Mouse (Mus musculus) midbrain, embryonic 12.5 days (tissue): ENCODE data around the gene Cel. TPM values are rescaled to one million over a fixed set of nuclear protein-coding genes. Genes with fewer than 3 reads are reported as not detected.

Experiments used
- ATAC-seq: fragments of 200-750 bp; cut with Nextera tagmentation; 2 replicates; pipeline ENCODE4 v1.8.0; 2017; ENCODE audit warnings: low read depth, moderate TSS enrichment, moderate library complexity; ENCODE audit not compliant: low FRiP score
- H3K27ac ChIP-seq: fragments of 300-500 bp; sonication (generic); replicated peaks from 2 replicates; pipeline ENCODE4 v1.5.1; 2016; ENCODE audit warnings: mild to moderate bottlenecking
- H3K27me3 ChIP-seq: fragments of 300-500 bp; sonication (generic); 2 replicates; pipeline ENCODE4 v1.6.1; 2016; ENCODE audit warnings: mild to moderate bottlenecking
- H3K36me3 ChIP-seq: fragments of 300-500 bp; sonication (generic); 2 replicates; pipeline ENCODE4 v1.6.1; 2016
- H3K4me1 ChIP-seq: fragments of 300-500 bp; sonication (generic); 2 replicates; pipeline ENCODE4 v1.6.1; 2016
- H3K4me2 ChIP-seq: fragments of 300-500 bp; sonication (generic); replicated peaks from 2 replicates; pipeline ENCODE4 v1.6.1; 2016; ENCODE audit warnings: mild to moderate bottlenecking, moderate library complexity
- H3K4me3 ChIP-seq: fragments of 300-500 bp; sonication (generic); 2 replicates; pipeline ENCODE4 v1.5.1; 2016; ENCODE audit warnings: mild to moderate bottlenecking
- H3K9ac ChIP-seq: fragments of 300-500 bp; sonication (generic); replicated peaks from 2 replicates; pipeline ENCODE4 v1.6.1; 2016; ENCODE audit warnings: mild to moderate bottlenecking, moderate library complexity
- H3K9me3 ChIP-seq: fragments of 300-500 bp; sonication (generic); 2 replicates; pipeline ENCODE4 v1.6.1; 2016; ENCODE audit warnings: mild to moderate bottlenecking
- whole genome bisulfite sequencing: fragments of 180-500 bp; shearing (Covaris S2); methylation state at CpG from one replicate; pipeline ENCODE4 v1.1.7; 2016; 5-methylcytosine and 5-hydroxymethylcytosine counted together
- polyA plus RNA-seq: library from polyadenylated mRNA; unstranded; fragments of >200 nt; fragmentation: Nextera tagmentation; extraction: Ambion mirVana; gene quantifications from 2 replicates; pipeline ENCODE4 v1.2.1, GENCODE M21; 2016

The Cel gene
- polyA plus RNA-seq, 1 experiment from 2014 or later, result not detected

DNA sequence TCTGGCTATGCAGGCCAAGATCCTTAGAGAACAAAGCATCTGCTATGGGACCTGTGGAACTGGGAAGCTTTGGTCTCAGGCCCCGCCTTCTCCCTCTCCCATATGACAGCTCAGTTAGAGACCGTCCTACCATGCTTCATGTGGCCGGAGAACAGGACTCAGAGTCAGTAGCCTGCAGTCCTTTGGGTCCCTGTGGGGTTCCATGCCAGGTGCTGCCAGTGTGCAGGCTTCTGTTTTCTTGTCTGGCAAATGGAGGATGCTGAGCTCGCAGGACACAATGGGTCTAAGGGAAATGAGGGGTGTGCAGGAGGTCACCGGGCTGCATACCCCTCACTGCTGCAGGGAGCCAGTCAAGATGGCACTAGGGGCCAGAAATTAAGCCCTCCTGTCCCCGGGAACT lies 16.6 kb downstream of the Cel start:
- Histone ChIP-seq H3K4me1 (no peaks in the 10 kb centered on the region), H3K9me3 (no peaks in the 10 kb centered on the region), H3K27ac (no peak overlapping the region; the same call in 1 of the 2 replicates), H3K4me2 (no peak overlapping the region), H3K36me3 (peaks cover 96% of the 10 kb centered on the region), H3K27me3 (no peaks in the 10 kb centered on the region), H3K4me3 (no peak overlapping the region), H3K9ac (no peak overlapping the region)
- 81% methylated on average over 6 of the region's 6 CpGs for WGBS
- ATAC-seq, result no peak

DNA sequence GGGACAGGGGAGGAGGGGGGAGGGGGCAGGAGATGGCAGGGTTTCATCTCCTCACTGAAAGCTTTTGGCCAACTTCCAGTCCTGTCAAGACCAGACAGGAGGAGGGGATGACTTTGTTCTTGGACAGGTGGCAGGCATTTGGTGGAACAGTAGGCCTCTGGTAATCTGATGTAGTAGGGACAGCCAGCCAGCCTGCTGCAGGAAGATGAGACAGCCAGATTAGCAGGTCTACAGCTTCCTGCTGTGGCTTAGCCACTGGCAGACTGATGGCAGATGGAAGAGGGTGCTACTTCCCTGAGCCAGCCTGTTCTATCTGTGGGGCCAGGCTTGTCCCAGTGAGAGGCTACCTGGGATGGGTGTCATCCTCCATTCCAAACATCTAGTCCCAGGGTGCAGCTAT lies 17.2 kb downstream of the Cel start:
- no peaks in the 10 kb centered on the region for H3K27me3 ChIP-seq
- no peak for ATAC-seq
- no peak overlapping the region for H3K27ac ChIP-seq
- H3K4me1 ChIP-seq, result no peaks in the 10 kb centered on the region
- H3K9ac ChIP-seq, result no peak overlapping the region
- H3K9me3 ChIP-seq, result no peaks in the 10 kb centered on the region
- H3K4me3 ChIP-seq, result no peak overlapping the region
- H3K4me2 ChIP-seq, result no peak overlapping the region
- peaks cover 90% of the 10 kb centered on the region for H3K36me3 ChIP-seq

DNA sequence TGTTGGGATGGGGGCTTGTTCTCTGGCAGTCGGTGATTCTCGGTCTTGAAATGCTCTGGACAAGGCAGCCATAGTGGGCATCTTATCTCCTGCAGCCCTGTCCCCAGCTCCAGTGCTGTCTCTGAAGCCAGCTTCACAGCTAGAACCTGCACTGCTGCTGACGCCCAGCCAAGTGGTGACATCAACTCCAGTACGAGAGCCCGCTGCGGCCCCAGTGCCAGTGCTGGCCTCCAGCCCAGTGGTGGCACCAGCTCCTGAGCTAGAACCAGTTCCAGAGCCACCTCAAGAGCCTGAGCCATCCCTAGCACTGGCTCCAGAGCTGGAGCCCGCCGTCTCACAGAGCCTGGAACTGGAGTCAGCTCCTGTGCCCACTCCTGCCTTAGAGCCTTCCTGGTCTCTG lies 19.3 kb downstream of the Cel start:
- no peak for ATAC-seq
- Histone ChIP-seq H3K4me1 (peaks cover 17% of the 10 kb centered on the region), H3K27me3 (no peaks in the 10 kb centered on the region), H3K9me3 (no peaks in the 10 kb centered on the region), H3K4me2 (no peak overlapping the region), H3K27ac (0 out of 2 replicates have a peak overlapping the region, but pooled peaks have one; percentile 6), H3K36me3 (peaks cover 73% of the 10 kb centered on the region), H3K4me3 (no peak overlapping the region), H3K9ac (no peak overlapping the region)
- WGBS, result 92% methylated on average over 8 of the region's 8 CpGs

DNA sequence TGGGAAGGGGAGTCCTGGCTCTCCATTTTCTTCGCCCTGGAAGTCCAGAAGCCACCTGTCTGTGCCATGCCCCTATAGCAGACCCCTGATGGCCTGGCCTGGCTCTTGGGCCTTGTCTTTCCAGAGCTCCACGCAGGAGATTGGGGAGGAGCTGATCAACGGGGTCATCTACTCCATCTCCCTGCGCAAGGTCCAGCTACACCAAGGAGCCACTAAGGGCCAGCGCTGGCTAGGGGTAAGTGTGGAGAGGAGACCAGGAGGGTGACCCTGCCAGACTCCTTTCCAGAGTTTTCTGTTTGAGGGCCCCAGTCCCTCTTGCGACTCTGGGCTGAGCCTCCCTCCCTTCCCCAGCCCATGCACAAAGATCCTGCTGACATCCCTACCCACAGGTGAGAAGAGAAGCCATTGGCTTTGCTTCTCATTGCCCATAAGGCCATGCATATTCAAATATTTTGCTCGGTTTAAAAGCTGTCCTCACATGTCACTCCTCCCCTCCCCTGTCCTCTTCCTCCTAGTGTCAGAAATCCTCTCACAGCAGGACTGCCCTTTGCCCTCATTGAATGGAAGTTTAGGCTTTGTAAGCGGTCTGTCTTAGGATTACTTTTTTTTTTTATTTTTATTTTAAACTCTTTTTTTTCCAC lies 22.5 kb downstream of the Cel start:
- Histone ChIP-seq H3K4me3 (no peak overlapping the region), H3K4me1 (peaks cover 49% of the 10 kb centered on the region), H3K9ac (no peak overlapping the region), H3K4me2 (no peak overlapping the region), H3K27ac (no peak overlapping the region), H3K36me3 (peaks cover 44% of the 10 kb centered on the region), H3K27me3 (no peaks in the 10 kb centered on the region), H3K9me3 (no peaks in the 10 kb centered on the region)
- ATAC-seq, result no peak
- WGBS, result 78% methylated on average over 8 of the region's 8 CpGs

DNA sequence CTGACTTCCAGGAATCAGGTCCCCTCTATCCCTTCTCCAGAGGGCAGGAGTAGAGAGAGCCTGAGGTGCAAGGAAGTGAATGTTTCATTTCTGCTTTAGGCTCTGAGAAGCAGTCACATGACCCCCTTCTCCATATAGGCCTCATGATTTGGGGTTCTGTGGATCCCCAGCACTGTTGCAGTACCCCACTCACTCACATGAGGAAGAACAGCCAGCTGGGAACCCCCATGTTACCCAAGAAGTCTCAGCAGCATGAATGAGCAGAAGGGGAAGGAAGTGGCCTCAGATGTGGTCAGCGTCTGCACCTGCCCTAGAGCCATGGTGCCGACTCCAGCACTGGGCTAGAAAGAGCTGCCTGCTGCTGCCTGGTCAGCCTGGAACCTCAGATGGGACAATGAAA lies 23.3 kb downstream of the Cel start:
- no peak for ATAC-seq
- H3K9ac ChIP-seq, result no peak overlapping the region; the same call in 1 of the 2 replicates
- no peaks in the 10 kb centered on the region for H3K9me3 ChIP-seq
- peak overlapping the region; percentile 82 for H3K27ac ChIP-seq
- no peak overlapping the region for H3K4me3 ChIP-seq
- peaks cover 57% of the 10 kb centered on the region for H3K4me1 ChIP-seq
- H3K36me3 ChIP-seq, result peaks cover 36% of the 10 kb centered on the region
- no peaks in the 10 kb centered on the region for H3K27me3 ChIP-seq
- 87% methylated on average over 2 of the region's 2 CpGs for WGBS
- H3K4me2 ChIP-seq, result peak overlapping the region; percentile 13; the same call in 1 of the 2 replicates

DNA sequence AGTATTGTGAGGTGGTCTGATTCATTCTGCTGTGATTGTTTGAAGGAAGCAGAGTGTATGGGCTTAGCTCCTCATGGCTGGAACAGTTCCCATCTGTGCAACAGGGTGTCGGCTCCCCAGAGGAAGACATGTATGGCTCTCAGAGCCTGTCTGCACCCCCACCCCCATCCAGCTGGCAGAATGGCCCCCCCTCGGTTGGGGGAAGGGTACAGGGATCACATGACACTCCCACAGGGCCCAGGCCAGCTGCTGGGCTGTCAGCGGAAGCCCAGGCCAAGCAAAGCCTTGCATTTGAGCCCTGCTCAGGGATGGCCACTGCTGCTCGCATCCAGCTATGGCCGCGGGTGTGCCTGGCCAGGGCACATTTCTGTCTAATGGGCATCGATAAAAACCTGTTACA lies 24.0 kb downstream of the Cel start:
- Histone ChIP-seq H3K27ac (peak overlapping the region; percentile 82), H3K9ac (peak overlapping the region; percentile 20; the same call in 1 of the 2 replicates), H3K27me3 (no peaks in the 10 kb centered on the region), H3K4me3 (no peak overlapping the region), H3K9me3 (no peaks in the 10 kb centered on the region), H3K4me1 (peaks cover 64% of the 10 kb centered on the region), H3K36me3 (peaks cover 29% of the 10 kb centered on the region), H3K4me2 (peak overlapping the region; percentile 13; the same call in 1 of the 2 replicates)
- WGBS, result 33% methylated on average over 7 of the region's 7 CpGs
- peak; percentile 83 for ATAC-seq

DNA sequence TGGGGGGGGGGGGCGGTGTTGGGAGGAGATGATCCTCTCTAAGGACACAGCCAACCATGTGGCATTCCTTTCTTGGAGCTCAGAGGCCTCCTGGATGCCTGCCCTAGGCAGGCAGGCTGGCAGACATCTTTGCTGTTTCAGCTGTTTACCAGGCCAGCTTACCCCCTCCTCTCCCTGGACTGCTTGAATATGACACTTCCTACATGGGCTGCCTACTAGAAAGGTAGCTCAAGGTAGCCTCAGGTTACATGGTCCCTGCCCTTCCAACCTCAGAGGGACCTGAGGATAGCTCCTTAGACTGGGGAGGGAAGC lies 24.4 kb downstream of the Cel start:
- Histone ChIP-seq H3K9ac (peak overlapping the region; percentile 20; the same call in 1 of the 2 replicates), H3K9me3 (no peaks in the 10 kb centered on the region), H3K27ac (peak overlapping the region; percentile 82), H3K27me3 (no peaks in the 10 kb centered on the region), H3K4me3 (no peak overlapping the region), H3K4me1 (peaks cover 68% of the 10 kb centered on the region), H3K36me3 (peaks cover 25% of the 10 kb centered on the region), H3K4me2 (no peak overlapping the region)
- 45% methylated on average over 1 of the region's 1 CpGs for WGBS
- ATAC-seq, result peak; percentile 5; the same call in 1 of the 2 replicates

DNA sequence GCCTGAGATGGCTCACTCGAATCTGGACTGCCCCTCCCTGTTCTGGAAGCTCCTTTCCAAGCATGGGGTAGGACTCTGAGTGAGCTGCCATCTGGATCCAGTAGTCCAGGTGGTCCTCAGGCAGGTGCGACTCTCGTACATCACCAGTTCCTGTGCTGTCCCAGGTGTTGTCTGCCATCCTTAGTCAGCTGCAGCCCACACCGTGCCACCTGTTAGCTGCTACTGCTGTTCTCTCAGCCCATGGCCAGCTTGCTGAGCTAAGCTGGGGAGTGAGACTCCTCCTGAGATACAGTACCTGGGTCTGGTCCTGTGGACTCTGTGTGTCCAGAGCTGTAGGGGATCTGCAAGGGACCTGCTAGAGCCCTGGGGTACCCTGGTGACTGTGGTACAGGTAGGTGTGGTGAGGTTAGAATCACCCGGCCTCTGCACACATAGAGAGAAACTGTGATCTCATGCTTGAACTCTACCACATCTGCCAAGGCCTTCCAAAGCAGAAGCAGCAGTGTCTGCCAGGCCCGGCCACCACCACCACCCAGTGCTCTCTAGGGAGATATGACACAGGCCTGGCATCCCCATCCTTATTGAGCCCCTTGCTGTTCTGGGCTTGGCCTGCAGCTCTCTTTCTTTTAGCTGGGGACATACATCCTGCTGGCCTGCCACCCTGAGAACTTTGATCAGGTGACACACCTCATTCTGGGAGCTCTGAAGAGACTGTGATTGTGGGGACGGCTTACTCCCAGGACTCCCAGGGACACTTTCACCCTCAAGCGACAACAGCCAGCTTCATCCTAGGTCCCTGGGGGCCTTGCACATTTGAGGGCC lies 25.0 kb downstream of the Cel start:
- Histone ChIP-seq H3K4me3 (no peak overlapping the region), H3K27me3 (no peaks in the 10 kb centered on the region), H3K36me3 (peaks cover 19% of the 10 kb centered on the region), H3K9ac (peak overlapping the region; percentile 20; the same call in 1 of the 2 replicates), H3K9me3 (no peaks in the 10 kb centered on the region), H3K4me1 (peaks cover 74% of the 10 kb centered on the region), H3K27ac (peak overlapping the region; percentile 82), H3K4me2 (no peak overlapping the region)
- 78% methylated on average over 8 of the region's 8 CpGs for WGBS
- ATAC-seq, result no peak

DNA sequence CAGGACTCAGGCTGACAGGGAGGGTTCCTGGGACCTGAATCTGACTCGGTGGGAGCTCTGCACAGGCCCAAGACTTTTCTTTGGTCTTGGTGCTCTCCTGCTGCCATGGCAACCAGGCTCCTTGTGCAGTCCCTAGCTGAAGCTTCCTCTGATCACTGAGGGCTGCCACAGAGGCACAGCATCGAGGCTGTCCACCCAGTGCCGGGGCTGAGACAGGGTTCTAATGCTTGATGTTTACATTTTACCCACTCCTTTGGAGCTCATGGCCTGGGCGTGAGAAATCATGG lies 25.6 kb downstream of the Cel start:
- 24% methylated on average over 4 of the region's 4 CpGs for WGBS
- Histone ChIP-seq H3K27me3 (no peaks in the 10 kb centered on the region), H3K4me3 (no peak overlapping the region), H3K36me3 (peaks cover 13% of the 10 kb centered on the region), H3K4me1 (peaks cover 80% of the 10 kb centered on the region), H3K9ac (0 out of 2 replicates have a peak overlapping the region, but pooled peaks have one; percentile 11), H3K9me3 (no peaks in the 10 kb centered on the region), H3K27ac (peak overlapping the region; percentile 46; the same call in 1 of the 2 replicates), H3K4me2 (no peak overlapping the region)
- ATAC-seq, result no peak

DNA sequence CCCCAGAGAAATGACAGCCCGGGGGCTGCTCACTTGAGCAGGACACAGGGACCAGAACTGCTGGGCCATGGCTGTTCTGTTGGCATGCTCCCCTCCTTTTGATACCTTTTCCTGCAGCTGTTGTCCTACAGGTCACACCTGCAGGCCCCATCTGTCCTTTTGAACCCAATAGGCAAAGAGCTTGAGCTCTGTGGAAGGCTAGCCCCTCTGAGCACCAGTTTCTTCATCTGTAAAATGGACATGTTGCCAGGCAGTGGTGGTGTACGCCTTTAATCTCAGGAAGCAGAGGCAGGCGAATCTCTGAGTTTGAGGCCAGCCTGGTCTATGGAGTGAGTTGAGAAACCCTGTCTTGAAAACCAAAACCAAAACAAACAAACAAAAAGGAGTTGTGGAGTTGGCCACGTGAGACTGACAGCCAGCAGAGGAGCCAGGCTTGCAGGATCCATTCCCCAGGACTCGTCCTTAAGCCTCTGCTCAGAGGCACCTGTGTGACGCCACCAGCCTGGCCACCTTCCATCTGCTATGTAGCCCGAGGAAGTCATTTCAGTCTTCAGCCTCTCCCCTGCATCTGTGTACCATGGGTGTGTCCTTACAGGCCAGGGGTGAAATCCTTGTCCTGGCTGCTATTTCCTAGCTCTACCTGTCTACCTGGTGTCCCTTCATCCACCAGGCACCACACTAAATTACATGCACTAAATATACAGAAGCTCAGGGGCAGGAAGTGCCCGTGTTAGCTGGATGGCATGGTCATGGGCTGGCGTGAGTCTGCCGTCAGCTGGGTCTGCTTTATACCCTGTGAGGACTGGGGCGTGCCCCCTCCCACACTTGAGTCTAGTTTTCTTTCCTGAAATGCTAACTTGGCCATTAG lies 26.2 kb downstream of the Cel start:
- ATAC-seq, result no peak
- peaks cover 86% of the 10 kb centered on the region for H3K4me1 ChIP-seq
- no peak overlapping the region for H3K9ac ChIP-seq
- 76% methylated on average over 11 of the region's 11 CpGs for WGBS
- H3K9me3 ChIP-seq, result no peaks in the 10 kb centered on the region
- H3K27ac ChIP-seq, result peak overlapping the region; percentile 46
- no peak overlapping the region for H3K4me3 ChIP-seq
- no peaks in the 10 kb centered on the region for H3K27me3 ChIP-seq
- H3K36me3 ChIP-seq, result peaks cover 7% of the 10 kb centered on the region
- H3K4me2 ChIP-seq, result no peak overlapping the region

DNA sequence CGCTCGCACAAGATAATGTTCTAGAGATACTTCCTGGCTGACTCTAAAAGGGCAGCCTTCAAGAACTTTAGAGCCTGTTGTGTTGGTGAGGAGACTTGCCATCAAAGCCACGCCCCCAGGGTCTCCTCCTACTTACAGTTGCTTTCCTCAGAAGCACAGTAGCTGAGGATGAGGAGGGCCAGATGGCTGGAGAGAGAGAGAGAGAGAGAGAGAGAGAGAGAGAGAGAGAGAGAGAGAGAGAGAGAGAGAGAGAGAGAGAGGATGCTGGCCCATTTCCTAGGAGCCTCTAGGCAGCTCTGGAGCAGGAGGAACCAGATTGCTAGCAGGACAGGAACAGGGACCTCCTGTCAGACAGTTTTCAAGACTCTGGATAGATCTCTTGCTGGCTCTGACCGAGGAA lies 27.0 kb downstream of the Cel start:
- Histone ChIP-seq H3K4me3 (no peak overlapping the region), H3K9ac (no peak overlapping the region), H3K27ac (peak overlapping the region; percentile 35; the same call in 1 of the 2 replicates), H3K36me3 (peaks cover 3% of the 10 kb centered on the region; the same call in 1 of the 2 replicates), H3K27me3 (no peaks in the 10 kb centered on the region), H3K4me2 (0 out of 2 replicates have a peak overlapping the region, but pooled peaks have one; percentile 86), H3K4me1 (peaks cover 93% of the 10 kb centered on the region), H3K9me3 (no peaks in the 10 kb centered on the region)
- ATAC-seq, result no peak
- 84% methylated on average over 4 of the region's 4 CpGs for WGBS
